Comparison of ENCODE assay signal across 15 mouse cellular contexts in the genomic region with DNA sequence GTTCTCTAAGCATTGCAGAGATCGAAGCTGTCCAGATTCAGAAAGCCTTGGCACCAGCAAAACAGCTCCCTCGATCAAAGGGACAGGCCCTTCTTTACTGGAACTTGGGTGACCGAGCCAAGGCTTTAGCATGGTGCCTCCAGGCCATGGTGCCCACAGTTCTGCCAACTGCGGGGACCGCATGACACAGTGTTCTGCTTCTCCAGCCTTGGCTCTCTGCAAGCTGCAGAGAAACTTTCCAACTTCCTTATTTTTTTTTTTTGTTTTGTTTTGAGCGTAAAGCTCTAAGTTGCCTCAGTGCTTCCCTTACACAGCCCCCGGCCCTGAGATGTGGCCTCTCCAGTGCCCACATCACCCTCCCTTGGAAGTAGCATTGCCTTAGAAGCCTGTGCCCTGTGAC.
DNase-seq lines count a peak whose midpoint lies in the region; ATAC-seq and TF ChIP-seq lines count a peak whose summit lies in the region.
"Had no signal": no experiment of that assay in that cellular context is flagged by ENCODE, and none has a peak within 500 bp of the region (broad histone marks: within the 10 kb centered on the region; RNA-seq: fewer than 3 reads in every experiment).

No protein-coding gene starts in this region.

- H3K9me3 ChIP-seq in liver, embryonic 15.5 days (replicated peaks): no peaks in the 10 kb centered on the region
- H3K9me3 ChIP-seq: heart, embryonic 10.5 days; stomach, embryonic 15.5 days had no signal

- H3K9ac ChIP-seq in liver, embryonic 15.5 days: no peak overlapping the region
- H3K9ac ChIP-seq: stomach, embryonic 15.5 days had no signal

- DNase-seq in lung, postnatal 36 days: peak; percentile 58
- no peak for DNase-seq in lung, postnatal 14 days
- DNase-seq in spleen, postnatal 4 days (ENCODE audit: low spot score in 2 of 2): peak; percentile 47 to 69
- no peak for DNase-seq in urinary bladder, adult 18-20 months (ENCODE audit: low spot score in 2 of 2)
- no peak for DNase-seq in frontal cortex, postnatal 25 days (ENCODE audit: low spot score in 2 of 2)
- DNase-seq: cerebellum, adult 9-10 months; heart, postnatal 4 days; thymus, postnatal 14 days had no signal

- peaks cover 49% of the 10 kb centered on the region for H3K36me3 ChIP-seq in liver, embryonic 15.5 days (replicated peaks)
- H3K36me3 ChIP-seq: stomach, embryonic 15.5 days had no signal

- TF ChIP-seq POLR2A in bone marrow, adult 2 months (IDR thresholded peaks at IDR 0.05; ENCODE audit: borderline replicate concordance, control insufficient read depth, low read depth, low read length): no peak

- peaks cover 20% of the 10 kb centered on the region for H3K4me1 ChIP-seq in bone marrow, adult 2 months (ENCODE audit: control insufficient read depth, insufficient read depth, low read length)
- H3K4me1 ChIP-seq in liver, embryonic 15.5 days (replicated peaks): no peaks in the 10 kb centered on the region; the same call in none of the 2 replicates

- TF ChIP-seq CTCF in bone marrow, adult 2 months (IDR thresholded peaks at IDR 0.05; ENCODE audit: control insufficient read depth, insufficient read depth, low read length): no peak

- no peak for ATAC-seq in liver, embryonic 15.5 days (ENCODE audit: insufficient read depth)
- ATAC-seq: inflammation-experienced regulatory T-cells, adult 6 months had no signal

- H3K4me3 ChIP-seq in bone marrow, adult 2 months (replicated peaks; ENCODE audit: control insufficient read depth, low read depth, low read length): no peak overlapping the region
- H3K4me3 ChIP-seq in liver, embryonic 15.5 days (replicated peaks): no peak overlapping the region
- H3K4me3 ChIP-seq: heart, embryonic 10.5 days; left cerebral cortex, adult 2 months; stomach, embryonic 15.5 days had no signal

- no peak overlapping the region for H3K4me2 ChIP-seq in liver, embryonic 15.5 days
- H3K4me2 ChIP-seq: stomach, embryonic 15.5 days had no signal

- H3K27me3 ChIP-seq in liver, embryonic 15.5 days: no peaks in the 10 kb centered on the region
- H3K27me3 ChIP-seq: stomach, embryonic 15.5 days had no signal

- WGBS in bone marrow, adult 2 months: 15% methylated on average over 7 of the region's 7 CpGs
- 52% methylated on average over 7 of the region's 7 CpGs for WGBS in liver, embryonic 15.5 days (ENCODE audit: insufficient replicate concordance)

- peak overlapping the region; percentile 71 for H3K27ac ChIP-seq in bone marrow, adult 2 months (ENCODE audit: control insufficient read depth, insufficient read depth, low read depth, low read length, poor library complexity)
- H3K27ac ChIP-seq in liver, embryonic 15.5 days (replicated peaks): 0 out of 2 replicates have a peak overlapping the region, but pooled peaks have one; percentile 24
- H3K27ac ChIP-seq: heart, embryonic 10.5 days; kidney, postnatal 0 days; left cerebral cortex, adult 2 months; stomach, embryonic 15.5 days had no signal

Comparison
In these comparisons a context has a peak if more than half of its experiments do, and no peak if none do; other contexts are left out.
1. DNase-seq: peak in lung, postnatal 36 days (single experiment) and spleen, postnatal 4 days (2 of 2); none in lung, postnatal 14 days (single experiment), urinary bladder, adult 18-20 months (0 of 2) and frontal cortex, postnatal 25 days (0 of 2).